Mouse (Mus musculus): Measurements from ENCODE around the gene Tubal3.

GRCm38 (mm10) chr13:3893126-3893734 is 24.8 kb upstream of the Tubal3 start:
- peak; percentile 80 for TF ChIP-seq USF2 (conservative IDR thresholded peaks at IDR 0.05; ENCODE audit: low read depth, low read length)
- peak; percentile 99 for TF ChIP-seq POLR2A (IDR thresholded peaks at IDR 0.05; ENCODE audit: low read depth, low read length)
- TF ChIP-seq POLR2AphosphoS2 (IDR thresholded peaks at IDR 0.05; ENCODE audit: low read depth, low read length), result peak; percentile 87
- TF ChIP-seq NRF1 (IDR thresholded peaks at IDR 0.05; ENCODE audit: low read depth, low read length), result peak; percentile 58
- peak; percentile 90 for TF ChIP-seq MYC (IDR thresholded peaks at IDR 0.05; ENCODE audit: low read depth, low read length)
